Mouse (Mus musculus): ENCODE results near the gene Fdx1l. TPM values are rescaled to one million over a fixed set of nuclear protein-coding genes. Genes with fewer than 3 reads are reported as not detected.
A peak's percentile ranks its signal among the peaks of the same experiment; 100 is the strongest.

The Fdx1l gene
- polyA plus RNA-seq, 1 experiment: 41.9 TPM

- under 1% methylated on average over 24 of the region's 24 CpGs for WGBS
- peak overlapping the region; percentile 86 for H3K27ac ChIP-seq (ENCODE audit: control insufficient read depth, insufficient read depth, low read depth, low read length, poor library complexity)
- TF ChIP-seq CTCF (IDR thresholded peaks at IDR 0.05; ENCODE audit: control insufficient read depth, insufficient read depth, low read length) (no peak), POLR2A (IDR thresholded peaks at IDR 0.05; ENCODE audit: borderline replicate concordance, control insufficient read depth, low read depth, low read length) (no peak)
- H3K4me3 ChIP-seq (replicated peaks; ENCODE audit: control insufficient read depth, low read depth, low read length): peak overlapping the region; percentile 80
- H3K4me1 ChIP-seq (ENCODE audit: control insufficient read depth, insufficient read depth, low read length): peaks cover 2% of the 10 kb centered on the region; the same call in 1 of the 2 replicates
Observed at GRCm38 (mm10) chr9:21090972-21091706, 17.7 kb upstream of the Fdx1l start.

DNA sequence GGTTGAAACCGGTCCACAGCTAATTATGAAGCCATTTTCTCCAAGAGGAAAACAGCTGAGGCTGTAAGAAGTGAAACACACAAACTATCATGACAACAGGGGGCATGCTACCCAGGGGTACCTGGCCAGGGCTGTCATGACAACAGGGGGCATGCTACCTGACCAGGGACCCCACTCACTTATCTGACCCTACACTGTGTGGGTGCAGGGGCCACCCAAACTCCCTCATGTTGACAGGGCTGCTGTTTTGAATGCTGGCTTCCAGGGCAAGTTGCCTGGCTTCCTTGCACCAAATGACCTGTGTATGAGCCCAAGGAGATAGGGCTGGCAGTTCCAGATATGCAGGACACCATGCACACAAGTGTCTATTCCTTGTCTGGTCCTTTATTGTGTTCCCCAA is 17.1 kb upstream of the Fdx1l start:
- WGBS: 94% methylated on average over 1 of the region's 1 CpGs
- peaks cover 2% of the 10 kb centered on the region; the same call in 1 of the 2 replicates for H3K4me1 ChIP-seq (ENCODE audit: control insufficient read depth, insufficient read depth, low read length)
- no peak overlapping the region for H3K27ac ChIP-seq (ENCODE audit: control insufficient read depth, insufficient read depth, low read depth, low read length, poor library complexity)

GRCm38 (mm10) chr9:21083324-21083723 is 9.9 kb upstream of the Fdx1l start:
- Histone ChIP-seq H3K27ac (ENCODE audit: control insufficient read depth, insufficient read depth, low read depth, low read length, poor library complexity) (no peak overlapping the region), H3K4me1 (ENCODE audit: control insufficient read depth, insufficient read depth, low read length) (no peaks in the 10 kb centered on the region), H3K4me3 (replicated peaks; ENCODE audit: control insufficient read depth, low read depth, low read length) (no peak overlapping the region)
- 43% methylated on average over 3 of the region's 3 CpGs for WGBS
- no peak for TF ChIP-seq CTCF (IDR thresholded peaks at IDR 0.05; ENCODE audit: control insufficient read depth, insufficient read depth, low read length)
- no peak for TF ChIP-seq POLR2A (IDR thresholded peaks at IDR 0.05; ENCODE audit: borderline replicate concordance, control insufficient read depth, low read depth, low read length)

More for the DNA sequence above, 17.1 kb upstream of the Fdx1l start:
- peak overlapping the region; percentile 80 for H3K4me3 ChIP-seq (replicated peaks; ENCODE audit: control insufficient read depth, low read depth, low read length)
- TF ChIP-seq CTCF (IDR thresholded peaks at IDR 0.05; ENCODE audit: control insufficient read depth, insufficient read depth, low read length) (no peak), POLR2A (IDR thresholded peaks at IDR 0.05; ENCODE audit: borderline replicate concordance, control insufficient read depth, low read depth, low read length) (no peak)

DNA sequence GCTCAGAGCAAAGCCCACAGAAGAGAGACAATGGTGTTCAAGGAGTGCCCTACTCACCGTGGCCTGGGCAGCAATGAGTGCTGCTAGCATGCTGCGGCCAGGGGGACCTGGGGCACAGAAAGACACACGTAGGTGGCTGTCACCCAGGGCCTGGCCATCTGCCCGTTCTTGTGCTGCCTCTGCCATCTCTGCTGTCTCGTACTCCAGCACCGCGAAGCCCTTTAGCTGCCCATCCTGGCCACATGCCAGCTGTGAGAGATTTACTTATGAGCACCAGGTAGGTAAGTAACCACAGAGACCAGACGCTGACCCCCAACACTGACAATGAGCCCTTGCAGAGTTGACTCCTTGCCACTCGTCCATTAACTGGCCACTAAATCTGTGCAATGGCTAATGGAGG is 7.7 kb upstream of the Fdx1l start:
- WGBS: 90% methylated on average over 9 of the region's 9 CpGs
- H3K4me1 ChIP-seq (ENCODE audit: control insufficient read depth, insufficient read depth, low read length): no peaks in the 10 kb centered on the region
- TF ChIP-seq CTCF (IDR thresholded peaks at IDR 0.05; ENCODE audit: control insufficient read depth, insufficient read depth, low read length) (no peak), POLR2A (IDR thresholded peaks at IDR 0.05; ENCODE audit: borderline replicate concordance, control insufficient read depth, low read depth, low read length) (no peak)
- no peak overlapping the region for H3K4me3 ChIP-seq (replicated peaks; ENCODE audit: control insufficient read depth, low read depth, low read length)
- H3K27ac ChIP-seq (ENCODE audit: control insufficient read depth, insufficient read depth, low read depth, low read length, poor library complexity): no peak overlapping the region

DNA sequence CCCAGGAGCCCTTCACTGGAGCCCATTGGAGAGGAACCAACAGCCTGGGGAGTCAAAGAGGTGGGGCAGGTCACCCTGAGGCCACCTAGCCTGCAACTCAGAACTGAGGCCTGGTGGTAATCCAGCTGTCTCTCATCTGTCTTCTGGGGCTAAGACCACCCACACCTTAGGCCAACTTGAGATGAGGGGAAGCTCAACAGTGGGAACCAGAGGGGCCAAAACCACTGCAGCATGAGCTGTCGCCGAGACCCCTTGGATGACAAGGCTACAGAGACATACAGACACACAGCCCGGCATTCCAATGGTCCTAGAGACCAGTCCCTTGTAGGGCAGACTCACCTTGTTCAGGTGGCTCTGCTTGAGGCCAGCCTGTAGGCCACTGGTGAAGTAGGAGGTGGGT is 2.2 kb upstream of the Fdx1l start:
- TF ChIP-seq CTCF (IDR thresholded peaks at IDR 0.05; ENCODE audit: control insufficient read depth, insufficient read depth, low read length) (no peak), POLR2A (IDR thresholded peaks at IDR 0.05; ENCODE audit: borderline replicate concordance, control insufficient read depth, low read depth, low read length) (no peak)
- 92% methylated on average over 3 of the region's 3 CpGs for WGBS
- H3K4me3 ChIP-seq (replicated peaks; ENCODE audit: control insufficient read depth, low read depth, low read length): no peak overlapping the region
- no peaks in the 10 kb centered on the region; the same call in 1 of the 2 replicates for H3K4me1 ChIP-seq (ENCODE audit: control insufficient read depth, insufficient read depth, low read length)
- H3K27ac ChIP-seq (ENCODE audit: control insufficient read depth, insufficient read depth, low read depth, low read length, poor library complexity): no peak overlapping the region

DNA sequence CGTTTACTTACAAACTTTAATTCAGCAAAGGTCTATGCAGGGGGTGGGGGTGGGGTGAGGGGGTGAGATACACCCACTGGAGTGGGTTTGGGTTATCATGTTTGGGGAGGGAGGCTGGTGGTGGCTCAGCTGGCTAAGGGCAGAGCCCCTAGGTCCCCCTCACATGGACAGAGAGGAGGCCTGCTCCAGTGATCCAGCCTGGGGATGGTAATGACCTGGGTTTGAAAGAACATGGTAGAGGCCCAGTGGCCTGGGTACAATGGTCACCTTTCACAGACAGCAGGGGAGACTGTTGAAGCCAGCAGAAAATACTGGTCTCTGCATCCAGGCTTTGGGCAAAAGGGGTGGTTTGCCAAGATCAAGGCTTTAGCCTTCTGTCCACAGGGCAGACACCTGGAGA is 759 bp upstream of the Fdx1l start:
- no peak for TF ChIP-seq POLR2A (IDR thresholded peaks at IDR 0.05; ENCODE audit: borderline replicate concordance, control insufficient read depth, low read depth, low read length)
- no peak for TF ChIP-seq CTCF (IDR thresholded peaks at IDR 0.05; ENCODE audit: control insufficient read depth, insufficient read depth, low read length)
- no peak overlapping the region for H3K4me3 ChIP-seq (replicated peaks; ENCODE audit: control insufficient read depth, low read depth, low read length)
- H3K4me1 ChIP-seq (ENCODE audit: control insufficient read depth, insufficient read depth, low read length): no peaks in the 10 kb centered on the region; the same call in 1 of the 2 replicates
- H3K27ac ChIP-seq (ENCODE audit: control insufficient read depth, insufficient read depth, low read depth, low read length, poor library complexity): no peak overlapping the region
- 48% methylated on average over 1 of the region's 1 CpGs for whole genome bisulfite sequencing

DNA sequence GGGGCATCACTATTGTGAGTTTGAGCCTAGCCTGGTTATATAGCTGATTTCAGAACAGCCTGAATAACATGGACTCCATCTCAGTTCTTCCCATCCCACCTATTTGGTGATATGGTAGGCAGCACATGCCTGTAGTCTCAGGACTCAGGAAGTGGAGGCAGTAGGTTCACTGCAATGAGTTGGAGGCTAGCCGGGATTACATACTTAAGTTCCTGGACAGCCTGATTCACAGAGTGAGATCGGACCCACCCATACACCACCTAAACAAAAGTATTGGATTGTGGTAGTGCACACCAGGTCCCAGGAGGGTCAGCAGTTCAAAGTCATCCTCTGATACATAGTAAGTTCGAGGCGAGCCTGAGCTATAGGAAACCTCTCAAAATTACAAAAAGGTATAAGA is 773 bp downstream of the Fdx1l start:
- Histone ChIP-seq H3K27ac (ENCODE audit: control insufficient read depth, insufficient read depth, low read depth, low read length, poor library complexity) (no peak overlapping the region), H3K4me3 (replicated peaks; ENCODE audit: control insufficient read depth, low read depth, low read length) (peak overlapping the region; percentile 89), H3K4me1 (ENCODE audit: control insufficient read depth, insufficient read depth, low read length) (no peaks in the 10 kb centered on the region; the same call in 1 of the 2 replicates)
- no peak for TF ChIP-seq CTCF (IDR thresholded peaks at IDR 0.05; ENCODE audit: control insufficient read depth, insufficient read depth, low read length)
- no peak for TF ChIP-seq POLR2A (IDR thresholded peaks at IDR 0.05; ENCODE audit: borderline replicate concordance, control insufficient read depth, low read depth, low read length)
- 5% methylated on average over 4 of the region's 4 CpGs for WGBS

GRCm38 (mm10) chr9:21067006-21067684 is 6.3 kb downstream of the Fdx1l start, which contains the start of gene Zglp1:
Gene Zglp1, minus strand, starts transcription at chr9:21067093.
- Histone ChIP-seq H3K27ac (ENCODE audit: control insufficient read depth, insufficient read depth, low read depth, low read length, poor library complexity) (no peak within 1 kb of the TSS), H3K4me1 (ENCODE audit: control insufficient read depth, insufficient read depth, low read length) (no peaks in the 10 kb centered on the region; the same call in 1 of the 2 replicates), H3K4me3 (replicated peaks; ENCODE audit: control insufficient read depth, low read depth, low read length) (no peak within 1 kb of the TSS)
- WGBS: 92% methylated on average over 27 of the region's 27 CpGs
- TF ChIP-seq POLR2A (IDR thresholded peaks at IDR 0.05; ENCODE audit: borderline replicate concordance, control insufficient read depth, low read depth, low read length) (no peak), CTCF (IDR thresholded peaks at IDR 0.05; ENCODE audit: control insufficient read depth, insufficient read depth, low read length) (no peak)
